Mouse (Mus musculus) cerebellum, adult 9-10 months (tissue): ENCODE measurements at regions not wholly inside any gene's neighbourhood (a gene's known extent, or its start where the extent isn't known, plus 50 kb on each side); places are given as distances from the start of the nearest gene placed in this dataset.

Experiments used
- DNase-seq: peaks from one replicate; pipeline ENCODE4 v3.0.0; 2022

- no peak for DNase-seq
Measured at GRCm38 (mm10) chr16:74739194-74740135, 327.8 kb upstream of the Robo2 start.

GRCm38 (mm10) chr16:74732940-74733776 is 321.5 kb upstream of the Robo2 start:
- DNase-seq, result no peak

- no peak for DNase-seq
Measured at GRCm38 (mm10) chr16:74730169-74730794, 318.7 kb upstream of the Robo2 start.

GRCm38 (mm10) chr16:74723217-74723616 is 311.6 kb upstream of the Robo2 start:
- no peak for DNase-seq

- no peak for DNase-seq
Measured at GRCm38 (mm10) chr16:74718154-74718553, 306.5 kb upstream of the Robo2 start.

- no peak for DNase-seq
Measured at GRCm38 (mm10) chr16:74717622-74718021, 306.0 kb upstream of the Robo2 start.

- no peak for DNase-seq
Measured at GRCm38 (mm10) chr16:74714950-74715349, 303.3 kb upstream of the Robo2 start.

GRCm38 (mm10) chr16:74712515-74712914 is 300.9 kb upstream of the Robo2 start:
- no peak for DNase-seq

- DNase-seq, result no peak
Measured at GRCm38 (mm10) chr16:74702067-74702466, 290.4 kb upstream of the Robo2 start.

- no peak for DNase-seq
Measured at GRCm38 (mm10) chr16:74683371-74683770, 271.7 kb upstream of the Robo2 start.

- no peak for DNase-seq
Measured at GRCm38 (mm10) chr16:74675586-74675985, 264.0 kb upstream of the Robo2 start.

GRCm38 (mm10) chr16:74671466-74671865 is 259.8 kb upstream of the Robo2 start:
- DNase-seq, result no peak

- no peak for DNase-seq
Measured at GRCm38 (mm10) chr16:74664337-74664736, 252.7 kb upstream of the Robo2 start.

GRCm38 (mm10) chr16:74651244-74651643 is 239.6 kb upstream of the Robo2 start:
- DNase-seq, result no peak

GRCm38 (mm10) chr16:74649207-74649606 is 237.6 kb upstream of the Robo2 start:
- no peak for DNase-seq

- DNase-seq, result no peak
Measured at GRCm38 (mm10) chr16:74648384-74648783, 236.8 kb upstream of the Robo2 start.

GRCm38 (mm10) chr16:74644750-74645366 is 233.2 kb upstream of the Robo2 start:
- DNase-seq, result no peak

GRCm38 (mm10) chr16:74639805-74640204 is 228.2 kb upstream of the Robo2 start:
- DNase-seq, result no peak

GRCm38 (mm10) chr16:74637638-74638037 is 226.0 kb upstream of the Robo2 start:
- no peak for DNase-seq

- DNase-seq, result no peak
Measured at GRCm38 (mm10) chr16:74625783-74626182, 214.2 kb upstream of the Robo2 start.

- no peak for DNase-seq
Measured at GRCm38 (mm10) chr16:74612072-74612471, 200.4 kb upstream of the Robo2 start.

GRCm38 (mm10) chr16:74609564-74609963 is 197.9 kb upstream of the Robo2 start:
- no peak for DNase-seq

GRCm38 (mm10) chr16:74598361-74598760 is 186.7 kb upstream of the Robo2 start:
- no peak for DNase-seq
